Mouse (Mus musculus): Measurements from ENCODE around the gene Umod.

Umod gene

GRCm38 (mm10) chr7:119479256-119479655 is at the start of gene Umod:
Umod (minus strand) TSS chr7:119479282.
- no peak for DNase-seq (ENCODE audit: low spot score)

GRCm38 (mm10) chr7:119528617-119529016 is 49.5 kb upstream of the Umod start:
- DNase-seq (ENCODE audit: low spot score): no peak

- DNase-seq (ENCODE audit: low spot score): no peak
Measured at GRCm38 (mm10) chr7:119527548-119527947, 48.5 kb upstream of the Umod start.

- no peak for DNase-seq (ENCODE audit: low spot score)
Measured at GRCm38 (mm10) chr7:119527135-119527534, 48.1 kb upstream of the Umod start.

- no peak for DNase-seq (ENCODE audit: low spot score)
Measured at GRCm38 (mm10) chr7:119526486-119526885, 47.4 kb upstream of the Umod start.

GRCm38 (mm10) chr7:119525881-119526281 is 46.8 kb upstream of the Umod start:
- no peak for DNase-seq (ENCODE audit: low spot score)

- no peak for DNase-seq (ENCODE audit: low spot score)
Measured at GRCm38 (mm10) chr7:119523389-119523788, 44.3 kb upstream of the Umod start, which contains the start of gene Pdilt. Pdilt (minus strand) TSS chr7:119523489.

- DNase-seq (ENCODE audit: low spot score): no peak
Measured at GRCm38 (mm10) chr7:119522385-119522784, 43.3 kb upstream of the Umod start.

GRCm38 (mm10) chr7:119521816-119522215 is 42.7 kb upstream of the Umod start:
- no peak for DNase-seq (ENCODE audit: low spot score)

GRCm38 (mm10) chr7:119519654-119520053 is 40.6 kb upstream of the Umod start:
- DNase-seq (ENCODE audit: low spot score): peak; percentile 86

- DNase-seq (ENCODE audit: low spot score): no peak
Measured at GRCm38 (mm10) chr7:119519163-119519562, 40.1 kb upstream of the Umod start, which contains the start of gene Acsm5. Acsm5 (plus strand) TSS chr7:119519463.

GRCm38 (mm10) chr7:119516272-119516558 is 37.1 kb upstream of the Umod start:
- DNase-seq (ENCODE audit: low spot score): no peak

- DNase-seq (ENCODE audit: low spot score): peak; percentile 67
Measured at GRCm38 (mm10) chr7:119515492-119516271, 36.6 kb upstream of the Umod start.

GRCm38 (mm10) chr7:119513056-119513455 is 34.0 kb upstream of the Umod start:
- peak; percentile 60 for DNase-seq (ENCODE audit: low spot score)

- no peak for DNase-seq (ENCODE audit: low spot score)
Measured at GRCm38 (mm10) chr7:119511143-119511542, 32.1 kb upstream of the Umod start.

- DNase-seq (ENCODE audit: low spot score): no peak
Measured at GRCm38 (mm10) chr7:119490041-119490780, 11.1 kb upstream of the Umod start.

GRCm38 (mm10) chr7:119486683-119487082 is 7.6 kb upstream of the Umod start:
- DNase-seq (ENCODE audit: low spot score): no peak

GRCm38 (mm10) chr7:119484154-119484553 is 5.1 kb upstream of the Umod start:
- DNase-seq (ENCODE audit: low spot score): no peak

GRCm38 (mm10) chr7:119476500-119477389 is 2.3 kb downstream of the Umod start:
- DNase-seq (ENCODE audit: low spot score): no peak

- no peak for DNase-seq (ENCODE audit: low spot score)
Measured at GRCm38 (mm10) chr7:119459185-119459584, 19.9 kb downstream of the Umod start, which contains the start of gene Gp2. Gp2 (minus strand) TSS chr7:119459285.

GRCm38 (mm10) chr7:119454192-119454591 is 24.9 kb downstream of the Umod start:
- DNase-seq (ENCODE audit: low spot score): no peak

GRCm38 (mm10) chr7:119443849-119444248 is 35.2 kb downstream of the Umod start:
- DNase-seq (ENCODE audit: low spot score): peak; percentile 32
